20 mouse cellular contexts compared by ENCODE assay signal in genomic region chr17:78035648-78036047, GRCm38 (mm10).
DNase-seq lines count a peak whose midpoint lies in the region; TF ChIP-seq lines count a peak whose summit lies in the region.
"Had no signal": no experiment of that assay in that cellular context is flagged by ENCODE, and none has a peak within 500 bp of the region (broad histone marks: within the 10 kb centered on the region; RNA-seq: fewer than 3 reads in every experiment).

No protein-coding gene starts in this region.

- peak; percentile 8 for TF ChIP-seq CTCF in left cerebral cortex, adult 2 months (IDR thresholded peaks at IDR 0.05)

- H3K4me3 ChIP-seq in left cerebral cortex, adult 2 months = no peak overlapping the region
- H3K4me3 ChIP-seq: forebrain, embryonic 12.5 days; heart, embryonic 10.5 days; limb, embryonic 13.5 days; midbrain, embryonic 12.5 days; myocyte had no signal

- no peak overlapping the region for H3K27ac ChIP-seq in left cerebral cortex, adult 2 months
- H3K27ac ChIP-seq: forebrain, embryonic 12.5 days; heart, embryonic 10.5 days; hindbrain, embryonic 14.5 days; limb, embryonic 13.5 days; midbrain, embryonic 12.5 days had no signal

- intact Hi-C loops in left cerebral cortex, adult 2 months (cut with DNase I) = no loop called here

- DNase-seq in cerebellum, postnatal 10 days = peak; percentile 12 to 30
- no peak for DNase-seq in cerebellum, adult 11-12 months
- no peak for DNase-seq in left cerebral cortex, adult 2 months (ENCODE audit: extremely low spot score in 1 of 2, low spot score in 2 of 2)
- no peak for DNase-seq in left cerebral cortex, adult 11 months (ENCODE audit: low spot score)
- DNase-seq in A20 (ENCODE audit: low read depth, low spot score) = peak; percentile 8
- DNase-seq in c-Kit-positive CD71-negative TER-119-negative erythroid progenitor cells, embryonic 14.5 days (ENCODE audit: low read depth) = peak; percentile 2
- no peak for DNase-seq in frontal cortex, postnatal 25 days (ENCODE audit: low spot score in 2 of 2)
- DNase-seq in frontal cortex, adult 2 months (ENCODE audit: extremely low spot score in 1 of 2, low spot score in 1 of 2) = no peak
- DNase-seq: adrenal gland, adult 2 months; cerebellum, adult 18-20 months; heart, postnatal 10 days; kidney, adult 18-20 months; lung, adult 18-20 months; lung, postnatal 4 days had no signal

Comparison
In these comparisons a context has a peak if more than half of its experiments do, and no peak if none do; other contexts are left out.
1. DNase-seq: peak in cerebellum, postnatal 10 days (2 of 2), A20 (single experiment) and c-Kit-positive CD71-negative TER-119-negative erythroid progenitor cells, embryonic 14.5 days (single experiment); none in cerebellum, adult 11-12 months (single experiment), left cerebral cortex, adult 2 months (0 of 2), left cerebral cortex, adult 11 months (single experiment), frontal cortex, postnatal 25 days (0 of 2) and frontal cortex, adult 2 months (0 of 2).